In the genomic region with DNA sequence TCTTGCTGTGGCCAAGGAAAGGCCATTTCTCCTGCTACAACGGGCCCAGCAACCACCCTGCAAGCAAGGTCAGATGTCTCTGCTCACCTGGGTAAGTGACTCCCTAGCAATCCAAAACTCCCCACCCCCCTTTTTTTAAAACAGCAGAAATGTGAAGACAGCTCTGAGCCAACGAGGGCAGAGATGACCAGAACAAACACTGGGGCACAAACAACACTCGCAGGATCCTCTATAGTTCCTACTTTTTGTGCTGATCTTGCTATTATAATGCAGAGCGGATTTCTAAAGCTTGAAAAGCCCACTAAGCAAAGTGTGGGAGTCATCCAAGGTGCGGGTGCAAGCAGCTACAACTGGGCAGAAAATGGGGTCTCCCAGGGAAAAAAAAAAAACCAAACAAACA, we compare ENCODE assay signal across 9 mouse cellular contexts. TPM values are rescaled to one million over a fixed set of nuclear protein-coding genes. Genes with fewer than 3 reads are reported as not detected.
A peak's percentile ranks its signal among the peaks of the same experiment; 100 is the strongest.
DNase-seq lines count a peak whose midpoint lies in the region; ATAC-seq and TF ChIP-seq lines count a peak whose summit lies in the region.
"Had no signal": no experiment of that assay in that cellular context is flagged by ENCODE, and none has a peak within 500 bp of the region (broad histone marks: within the 10 kb centered on the region; RNA-seq: fewer than 3 reads in every experiment).

No protein-coding gene starts in this region.

- TF ChIP-seq POLR2A in myocyte (IDR thresholded peaks at IDR 0.05; ENCODE audit: insufficient read length, low read depth), result no peak

- peaks cover 27% of the 10 kb centered on the region for H3K4me1 ChIP-seq in embryonic facial prominence, embryonic 13.5 days
- H3K4me1 ChIP-seq in intestine, embryonic 16.5 days (ENCODE audit: control insufficient read depth, insufficient read depth, low read length), result peaks cover 13% of the 10 kb centered on the region

- no peak overlapping the region for H3ac ChIP-seq in myocyte (ENCODE audit: control insufficient read depth, insufficient read length)

- no peak for DNase-seq in left cerebral cortex, adult 2 months (ENCODE audit: extremely low spot score in 1 of 2, low spot score in 2 of 2)
- no peak for DNase-seq in left cerebral cortex, postnatal 36 days (ENCODE audit: low spot score in 2 of 2)
- no peak for DNase-seq in right cerebral cortex, postnatal 4 days
- no peak for DNase-seq in gastrocnemius, postnatal 14 days
- DNase-seq: thymus, adult 18-20 months had no signal

- H3K27ac ChIP-seq in left cerebral cortex, adult 2 months, result peak overlapping the region; percentile 94; the same call in 1 of the 2 replicates
- peak overlapping the region; percentile 87; the same call in 1 of the 2 replicates for H3K27ac ChIP-seq in embryonic facial prominence, embryonic 13.5 days
- no peak overlapping the region for H3K27ac ChIP-seq in intestine, embryonic 16.5 days (ENCODE audit: low read length)

- H3K9ac ChIP-seq in embryonic facial prominence, embryonic 13.5 days, result peak overlapping the region; percentile 96
- H3K9ac ChIP-seq in intestine, embryonic 16.5 days (ENCODE audit: low read depth, low read length), result peak overlapping the region; percentile 97

- no peaks in the 10 kb centered on the region for H3K79me2 ChIP-seq in myocyte (ENCODE audit: control insufficient read depth, insufficient read depth)

- WGBS in embryonic facial prominence, embryonic 13.5 days, result 65% methylated on average over 5 of the region's 5 CpGs
- WGBS in intestine, embryonic 16.5 days, result 64% methylated on average over 5 of the region's 5 CpGs

- intact Hi-C loops in left cerebral cortex, adult 2 months (cut with DNase I), result no loop called here
- intact Hi-C loops in left cerebral cortex, postnatal 36 days (cut with DNase I), result no loop called here
- intact Hi-C loops in gastrocnemius, postnatal 14 days (cut with DNase I; ENCODE audit: low total_unique reads), result no loop called here

- peak overlapping the region; percentile 86 for H3K4me3 ChIP-seq in left cerebral cortex, adult 2 months
- peak overlapping the region; percentile 77 for H3K4me3 ChIP-seq in embryonic facial prominence, embryonic 13.5 days
- H3K4me3 ChIP-seq in intestine, embryonic 16.5 days (ENCODE audit: low read length), result peak overlapping the region; percentile 74
- H3K4me3 ChIP-seq in myocyte, result peak overlapping the region; percentile 33

- no peaks in the 10 kb centered on the region for H3K36me3 ChIP-seq in embryonic facial prominence, embryonic 13.5 days
- no peaks in the 10 kb centered on the region for H3K36me3 ChIP-seq in intestine, embryonic 16.5 days (ENCODE audit: control insufficient read depth, insufficient read depth, low read length)
- no peaks in the 10 kb centered on the region for H3K36me3 ChIP-seq in myocyte (ENCODE audit: control insufficient read depth, insufficient read depth)

- H3K9me3 ChIP-seq in embryonic facial prominence, embryonic 13.5 days, result no peaks in the 10 kb centered on the region
- no peaks in the 10 kb centered on the region for H3K9me3 ChIP-seq in intestine, embryonic 16.5 days (ENCODE audit: control insufficient read depth, low read length)

- no peak for ATAC-seq in embryonic facial prominence, embryonic 13.5 days (ENCODE audit: insufficient number of reproducible peaks, insufficient read depth, low FRiP score, low TSS enrichment, low read depth)
- ATAC-seq in intestine, embryonic 16.5 days, result no peak
- ATAC-seq in megakaryocyte-erythroid progenitor cell, adult 5-6 weeks (replicated peaks; ENCODE audit: low FRiP score, low TSS enrichment, poor library complexity, severe bottlenecking), result no peak

- TF ChIP-seq CTCF in left cerebral cortex, adult 2 months (IDR thresholded peaks at IDR 0.05), result no peak

- H3K4me2 ChIP-seq in embryonic facial prominence, embryonic 13.5 days, result peak overlapping the region; percentile 83
- peak overlapping the region; percentile 92 for H3K4me2 ChIP-seq in intestine, embryonic 16.5 days (ENCODE audit: low read depth, low read length)
- peak overlapping the region; percentile 87 for H3K4me2 ChIP-seq in myocyte (ENCODE audit: low read depth)

- H3K27me3 ChIP-seq in embryonic facial prominence, embryonic 13.5 days, result no peaks in the 10 kb centered on the region
- H3K27me3 ChIP-seq in intestine, embryonic 16.5 days (replicated peaks; ENCODE audit: control insufficient read depth, insufficient read depth, low read length), result no peaks in the 10 kb centered on the region
- H3K27me3 ChIP-seq in myocyte (ENCODE audit: control insufficient read depth, insufficient read depth, insufficient read length), result no peaks in the 10 kb centered on the region

TF ChIP-seq in myocyte, 11 proteins besides CTCF, POLR2A, EP300 and RAD21:
- TF ChIP-seq USF1 (IDR thresholded peaks at IDR 0.05; ENCODE audit: low read depth), result no peak
- no peak for TF ChIP-seq MYOD1 (IDR thresholded peaks at IDR 0.05; ENCODE audit: control insufficient read depth in 1 of 3, insufficient read length in 2 of 3, low read depth in 2 of 3)
- TF ChIP-seq TCF3 (IDR thresholded peaks at IDR 0.05; ENCODE audit: insufficient read length, low read depth), result no peak
- TF ChIP-seq POLR2AphosphoS2 (IDR thresholded peaks at IDR 0.05; ENCODE audit: insufficient read length, low read depth), result no peak
- no peak for TF ChIP-seq REST (IDR thresholded peaks at IDR 0.05; ENCODE audit: insufficient read depth, insufficient read length)
- TF ChIP-seq CEBPB (IDR thresholded peaks at IDR 0.05; ENCODE audit: insufficient read depth, poor library complexity, severe bottlenecking), result no peak
- no peak for TF ChIP-seq MYOG (IDR thresholded peaks at IDR 0.05; ENCODE audit: control insufficient read depth in 1 of 3, insufficient read depth in 1 of 3, insufficient read length in 2 of 3, low read depth in 2 of 3)
- TF ChIP-seq E2F4 (IDR thresholded peaks at IDR 0.05; ENCODE audit: insufficient read depth), result no peak
- TF ChIP-seq SRF (IDR thresholded peaks at IDR 0.05; ENCODE audit: control insufficient read depth, insufficient read length, low read depth), result no peak
- TF ChIP-seq MAX (IDR thresholded peaks at IDR 0.05; ENCODE audit: low read depth), result no peak
- TF ChIP-seq TCF12 (IDR thresholded peaks at IDR 0.05; ENCODE audit: insufficient read depth, poor library complexity, severe bottlenecking), result no peak

RNA-seq across cellular contexts. Expression of a gene that starts 6.4 kb away (rescaled TPM):
- 10 to 100 TPM; 12.5 to 13.9 TPM for total RNA-seq in left cerebral cortex, adult 2 months (2021)
- total RNA-seq in left cerebral cortex, postnatal 36 days (2021), result 10 to 100 TPM; 13.5 to 14.0 TPM
- 1.7 and 2.5 TPM in 2 replicates for polyA plus RNA-seq in embryonic facial prominence, embryonic 13.5 days (2015; fragmentation: Nextera tagmentation; extraction: Ambion mirVana)
- polyA plus RNA-seq in intestine, embryonic 16.5 days (2015; fragmentation: Nextera tagmentation; extraction: Ambion mirVana), result 2.3 and 2.5 TPM in 2 replicates
- polyA plus RNA-seq in myocyte (2012; fragmentation: generic; extraction: Trizol), result 11.7 TPM
- 10 to 100 TPM; 17.2 to 26.0 TPM for total RNA-seq in gastrocnemius, postnatal 14 days (2021)
- total RNA-seq in megakaryocyte-erythroid progenitor cell, adult 5-6 weeks (2014; fragmentation: Nextera tagmentation), result 7.5 and 7.9 TPM in 2 replicates
- total RNA-seq in megakaryocyte-erythroid progenitor cell, adult 5-6 weeks (2017), result 5.3 and 6.0 TPM in 2 replicates

RNA-seq across cellular contexts. Expression of a gene that starts 18.7 kb away (rescaled TPM):
- total RNA-seq in left cerebral cortex, adult 2 months (2021), result not detected
- not detected for total RNA-seq in left cerebral cortex, postnatal 36 days (2021)
- polyA plus RNA-seq in embryonic facial prominence, embryonic 13.5 days (2015; fragmentation: Nextera tagmentation; extraction: Ambion mirVana), result 12.8 and 17.0 TPM in 2 replicates
- 33.9 and 44.0 TPM in 2 replicates for polyA plus RNA-seq in intestine, embryonic 16.5 days (2015; fragmentation: Nextera tagmentation; extraction: Ambion mirVana)
- polyA plus RNA-seq in myocyte (2012; fragmentation: generic; extraction: Trizol), result not detected
- total RNA-seq in gastrocnemius, postnatal 14 days (2021), result not detected
- not detected in 2 replicates for total RNA-seq in megakaryocyte-erythroid progenitor cell, adult 5-6 weeks (2014; fragmentation: Nextera tagmentation)
- not detected in 2 replicates for total RNA-seq in megakaryocyte-erythroid progenitor cell, adult 5-6 weeks (2017)

RNA-seq across cellular contexts. Expression of a gene that starts 19.9 kb away (rescaled TPM):
- 10 to 100 TPM; 67.6 to 69.4 TPM for total RNA-seq in left cerebral cortex, adult 2 months (2021)
- 10 to 100 TPM; 65.7 to 74.4 TPM for total RNA-seq in left cerebral cortex, postnatal 36 days (2021)
- polyA plus RNA-seq in embryonic facial prominence, embryonic 13.5 days (2015; fragmentation: Nextera tagmentation; extraction: Ambion mirVana), result 88.4 and 108 TPM in 2 replicates
- 183 and 195 TPM in 2 replicates for polyA plus RNA-seq in intestine, embryonic 16.5 days (2015; fragmentation: Nextera tagmentation; extraction: Ambion mirVana)
- polyA plus RNA-seq in myocyte (2012; fragmentation: generic; extraction: Trizol), result 66.0 TPM
- 10 to 100 TPM; 58.6 to 79.3 TPM for total RNA-seq in gastrocnemius, postnatal 14 days (2021)
- total RNA-seq in megakaryocyte-erythroid progenitor cell, adult 5-6 weeks (2014; fragmentation: Nextera tagmentation), result 40.4 and 41.7 TPM in 2 replicates
- 27.4 and 43.8 TPM in 2 replicates for total RNA-seq in megakaryocyte-erythroid progenitor cell, adult 5-6 weeks (2017)

RNA-seq across cellular contexts. Expression of a gene that starts 34.0 kb away (rescaled TPM):
- under 1 TPM; 0.29 to 0.63 TPM for total RNA-seq in left cerebral cortex, adult 2 months (2021)
- total RNA-seq in left cerebral cortex, postnatal 36 days (2021), result under 1 TPM in 1 of 2 experiments, not detected in 1; 0.27 TPM
- polyA plus RNA-seq in embryonic facial prominence, embryonic 13.5 days (2015; fragmentation: Nextera tagmentation; extraction: Ambion mirVana), result 3.1 and 3.5 TPM in 2 replicates
- polyA plus RNA-seq in intestine, embryonic 16.5 days (2015; fragmentation: Nextera tagmentation; extraction: Ambion mirVana), result 0.87 and 1.0 TPM in 2 replicates
- 0.25 TPM for polyA plus RNA-seq in myocyte (2012; fragmentation: generic; extraction: Trizol)
- under 1 TPM; 0.39 to 0.60 TPM for total RNA-seq in gastrocnemius, postnatal 14 days (2021)
- total RNA-seq in megakaryocyte-erythroid progenitor cell, adult 5-6 weeks (2014; fragmentation: Nextera tagmentation), result 0.79 TPM in 1 of 2 replicates, not detected in the other
- 0.08 TPM in 1 of 2 replicates, not detected in the other for total RNA-seq in megakaryocyte-erythroid progenitor cell, adult 5-6 weeks (2017)

RNA-seq across cellular contexts. Expression of a gene that starts 45.7 kb away (rescaled TPM):
- 100 to 1,000 TPM; 242 to 256 TPM for total RNA-seq in left cerebral cortex, adult 2 months (2021)
- 100 to 1,000 TPM; 260 to 316 TPM for total RNA-seq in left cerebral cortex, postnatal 36 days (2021)
- 0.61 and 0.63 TPM in 2 replicates for polyA plus RNA-seq in embryonic facial prominence, embryonic 13.5 days (2015; fragmentation: Nextera tagmentation; extraction: Ambion mirVana)
- 5.3 and 6.3 TPM in 2 replicates for polyA plus RNA-seq in intestine, embryonic 16.5 days (2015; fragmentation: Nextera tagmentation; extraction: Ambion mirVana)
- polyA plus RNA-seq in myocyte (2012; fragmentation: generic; extraction: Trizol), result 0.04 TPM
- total RNA-seq in gastrocnemius, postnatal 14 days (2021), result 1 to 10 TPM in 1 of 2 experiments, under 1 TPM in 1; 0.78 to 2.0 TPM
- total RNA-seq in megakaryocyte-erythroid progenitor cell, adult 5-6 weeks (2014; fragmentation: Nextera tagmentation), result 6.0 and 14.7 TPM in 2 replicates
- total RNA-seq in megakaryocyte-erythroid progenitor cell, adult 5-6 weeks (2017), result 3.0 and 8.0 TPM in 2 replicates

Comparison
In these comparisons a context has a peak if more than half of its experiments do, and no peak if none do; other contexts are left out.
1. H3K4me3 ChIP-seq: peak in every context shown above with its lines; median percentile 86 in left cerebral cortex, adult 2 months; 77 in embryonic facial prominence, embryonic 13.5 days; 74 in intestine, embryonic 16.5 days; 33 in myocyte.